Mouse (Mus musculus) testis, postnatal 14 days (tissue): Measurements from ENCODE around the gene Pold2.

Experiments
- DNase-seq: peaks from one replicate; pipeline ENCODE4 v3.0.0; 2021; ENCODE audit warnings: low spot score

Pold2 gene

DNA sequence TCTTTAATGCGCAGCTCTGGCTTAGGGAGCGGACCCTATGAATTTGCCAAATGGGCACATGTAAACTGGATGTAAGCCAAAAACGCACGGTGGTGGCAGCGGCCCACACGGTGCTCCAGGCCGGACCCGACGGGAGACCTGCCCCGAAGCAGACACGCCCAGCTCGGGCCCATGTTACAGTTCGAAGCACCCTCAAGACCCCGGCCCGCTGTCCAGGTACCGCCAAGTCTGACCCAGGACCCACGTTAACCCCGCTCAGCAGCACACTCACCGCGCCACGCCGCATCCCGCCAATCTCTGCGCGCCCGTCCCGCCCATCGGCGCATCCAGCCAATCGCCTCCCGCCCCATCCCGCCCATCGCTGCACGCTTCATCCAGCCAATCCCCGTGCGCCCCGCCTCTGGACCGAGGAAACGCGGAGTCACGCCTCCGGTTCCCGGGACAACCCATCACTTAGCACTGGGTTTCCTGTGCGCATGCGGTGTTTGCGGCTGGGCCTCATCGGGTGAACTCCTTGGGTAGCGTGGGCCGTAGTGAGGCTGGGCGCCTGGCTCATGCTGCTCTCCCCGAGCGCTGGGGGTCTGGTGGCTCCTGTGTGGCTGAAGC, at the start of gene Pold2:
Pold2 (minus strand) TSS at position 372 of the 606 bp plus-strand sequence.
- peak; percentile 97 for DNase-seq

GRCm38 (mm10) chr11:5926696-5927220, 48.7 kb upstream of the Pold2 start:
- no peak for DNase-seq

GRCm38 (mm10) chr11:5924699-5925098, 46.6 kb upstream of the Pold2 start:
- DNase-seq = no peak

DNA sequence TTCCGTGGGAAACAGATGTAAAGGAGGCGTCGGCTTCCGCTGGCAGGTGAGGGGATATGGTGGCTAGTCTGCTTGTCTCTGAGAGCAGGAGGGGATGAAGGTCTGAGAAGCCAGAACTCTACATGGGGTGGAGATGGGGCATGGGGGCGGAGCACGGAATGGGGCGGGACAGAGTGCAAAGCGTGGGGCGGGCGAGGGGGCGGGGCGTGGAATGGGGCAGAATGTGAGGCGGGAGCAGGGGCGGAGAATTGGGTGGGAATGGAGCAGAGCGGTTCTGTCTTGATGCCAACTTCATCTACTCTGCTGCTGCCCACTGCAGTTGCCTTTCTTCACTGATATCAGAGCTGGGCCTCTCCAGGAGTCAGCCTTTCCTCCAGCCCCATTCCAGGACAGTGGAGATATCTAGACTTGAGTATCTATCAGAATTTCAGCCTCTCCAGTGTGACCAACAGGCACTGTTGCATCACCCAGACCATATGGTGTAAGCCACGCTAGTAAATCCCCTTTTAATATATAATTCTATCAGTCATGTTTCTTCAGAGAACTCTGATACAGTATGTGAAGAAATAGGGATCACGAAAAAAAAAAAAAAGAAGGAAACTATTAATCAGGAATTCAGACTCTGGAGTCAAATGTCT, 42.4 kb upstream of the Pold2 start:
- DNase-seq = no peak

GRCm38 (mm10) chr11:5919606-5920005, 41.5 kb upstream of the Pold2 start:
- DNase-seq = no peak

DNA sequence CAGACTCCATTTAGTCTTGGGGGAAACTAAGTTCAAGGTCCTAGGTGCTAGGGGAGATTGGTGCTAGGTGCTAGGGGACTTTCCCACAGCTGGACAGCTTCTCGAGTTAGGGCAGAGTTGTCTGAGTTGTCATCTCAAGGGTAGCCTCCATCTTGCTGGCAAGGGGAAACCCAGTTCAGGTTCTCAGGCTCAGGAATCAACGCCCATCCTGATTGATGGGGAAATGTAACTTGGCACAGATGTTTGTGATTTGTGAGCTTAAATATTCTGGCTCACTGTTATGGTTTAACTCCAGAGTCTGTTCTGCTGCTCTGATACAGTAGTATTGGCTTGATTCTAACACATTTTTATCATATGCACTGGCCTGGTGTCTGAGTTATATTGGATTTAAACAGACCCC, 40.0 kb upstream of the Pold2 start:
- DNase-seq = no peak

- DNase-seq = no peak
Observed at GRCm38 (mm10) chr11:5916178-5916548, 38.1 kb upstream of the Pold2 start.

GRCm38 (mm10) chr11:5915429-5916177, 37.5 kb upstream of the Pold2 start:
- DNase-seq = no peak

DNA sequence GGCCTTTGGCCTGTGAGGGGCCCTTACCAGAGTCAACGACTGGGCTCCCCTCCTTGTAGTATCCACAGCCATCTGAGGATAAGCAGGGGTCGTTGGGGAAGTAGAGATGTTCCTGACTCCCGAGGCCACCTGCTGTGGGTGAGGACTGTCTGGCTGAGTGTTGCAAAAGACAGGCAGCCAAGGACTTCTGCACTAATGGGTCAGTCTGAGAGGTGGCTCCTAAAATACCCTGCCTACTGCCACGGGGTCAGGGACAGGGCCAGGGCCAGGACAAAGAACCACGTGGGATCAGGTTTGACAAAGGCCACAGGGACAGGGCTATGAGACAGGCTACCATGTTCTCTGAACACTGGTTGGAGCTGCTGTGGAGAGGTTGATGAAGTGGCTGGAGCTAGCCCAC, 36.8 kb upstream of the Pold2 start:
- DNase-seq = no peak

- DNase-seq = no peak
Observed at GRCm38 (mm10) chr11:5913936-5914335, 35.8 kb upstream of the Pold2 start.

DNA sequence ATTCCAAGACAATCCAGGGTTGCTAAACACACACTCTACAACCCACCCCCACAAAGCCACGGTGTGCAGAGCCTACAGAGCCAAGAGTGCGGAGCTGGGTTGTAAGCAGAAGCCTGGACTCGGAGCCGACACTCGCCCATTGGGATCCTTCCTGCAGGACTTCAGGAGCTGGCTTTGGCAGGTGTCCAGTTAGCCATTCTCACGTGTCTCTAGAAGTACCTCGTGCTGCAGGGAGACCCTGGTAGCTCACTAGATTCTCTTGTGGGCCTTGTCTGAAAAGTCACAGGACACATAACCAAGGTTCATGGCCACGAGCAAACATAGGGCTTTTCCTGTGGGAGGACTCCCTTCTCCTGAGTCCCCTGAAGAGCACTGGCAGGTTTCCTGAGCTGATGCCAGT, 35.2 kb upstream of the Pold2 start:
- DNase-seq = no peak

DNA sequence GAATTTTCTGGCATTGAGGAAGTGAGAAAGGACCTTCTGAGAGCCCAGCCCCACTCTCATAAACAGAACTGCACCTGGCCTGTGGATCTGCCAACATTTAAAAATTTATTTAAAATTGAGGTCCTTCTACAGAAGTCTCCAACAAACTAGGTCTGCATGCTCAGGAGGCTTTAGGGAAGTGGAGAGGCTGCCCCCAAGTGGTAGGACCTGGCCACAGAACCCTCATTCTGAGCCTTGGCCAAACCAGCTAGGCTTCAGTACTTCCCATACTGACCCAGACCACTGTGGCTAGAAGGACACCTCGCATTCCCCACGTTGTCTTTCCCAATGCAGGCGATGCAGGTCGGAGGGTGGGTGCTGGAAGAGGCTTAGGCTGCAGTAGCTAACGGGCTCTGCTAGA, 34.5 kb upstream of the Pold2 start:
- no peak for DNase-seq

DNA sequence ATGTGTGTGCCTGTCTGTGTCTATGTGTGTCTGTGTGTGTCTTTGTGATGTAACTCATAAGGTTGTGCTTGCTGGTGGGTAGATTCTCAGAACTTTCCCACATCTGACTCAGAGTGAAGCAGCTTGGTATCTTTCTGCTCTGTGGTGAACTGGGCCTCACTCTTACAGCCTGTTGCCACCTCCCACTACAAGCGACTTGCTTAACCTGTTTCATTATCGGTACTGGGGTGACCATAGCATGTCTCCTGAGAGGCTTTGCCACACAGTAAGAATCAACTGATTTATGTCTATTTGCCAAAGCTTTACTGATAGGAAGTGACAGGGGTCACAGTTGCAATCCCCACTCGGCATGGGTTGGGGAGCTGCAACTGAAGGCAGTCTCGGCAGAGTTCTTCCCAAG, 30.6 kb upstream of the Pold2 start:
- no peak for DNase-seq

DNA sequence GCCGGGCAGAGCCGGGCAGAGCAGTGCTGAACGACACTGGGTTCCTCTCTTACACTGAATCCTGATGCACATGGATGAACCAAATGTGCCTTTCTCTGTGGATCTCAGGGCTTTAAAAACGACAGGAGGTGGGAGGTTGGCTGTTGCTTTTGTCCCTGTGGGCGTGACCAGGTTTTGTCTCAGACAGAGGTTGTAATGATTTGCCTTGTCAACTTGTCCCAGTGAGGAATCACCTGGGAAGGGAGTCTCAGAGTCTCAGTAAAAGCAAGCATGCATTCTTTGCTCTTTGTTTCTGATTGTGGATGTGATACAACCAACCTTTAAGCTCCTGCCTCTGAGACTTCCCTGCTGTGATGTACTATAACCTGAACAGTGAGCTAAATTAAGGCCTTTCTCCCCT, 29.0 kb upstream of the Pold2 start:
- DNase-seq = no peak

- DNase-seq = no peak
Observed at GRCm38 (mm10) chr11:5905778-5906518, 27.9 kb upstream of the Pold2 start.

GRCm38 (mm10) chr11:5904871-5905270, 26.8 kb upstream of the Pold2 start:
- DNase-seq = no peak

- DNase-seq = no peak
Observed at GRCm38 (mm10) chr11:5904357-5904756, 26.3 kb upstream of the Pold2 start.

GRCm38 (mm10) chr11:5903844-5904243, 25.8 kb upstream of the Pold2 start:
- DNase-seq = no peak

DNA sequence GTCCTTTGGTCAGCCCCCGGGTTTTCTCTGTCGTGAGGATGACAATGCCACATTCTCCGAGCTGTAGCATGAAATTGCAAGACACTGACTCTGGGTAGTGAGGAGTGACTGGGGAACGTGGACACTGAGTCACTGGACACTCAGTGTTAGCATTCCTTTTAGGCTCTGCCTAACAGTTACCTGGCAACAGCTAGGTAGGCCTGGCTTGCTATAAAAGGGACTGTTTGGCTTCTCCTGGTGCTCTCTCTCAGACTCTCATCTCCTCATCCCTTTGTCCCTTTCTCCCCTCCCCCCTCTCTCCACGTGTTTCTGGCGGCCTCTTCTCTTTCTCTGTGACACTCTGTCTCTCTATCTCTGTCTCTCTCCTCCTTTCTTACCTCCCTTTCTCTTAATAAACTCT, 24.3 kb upstream of the Pold2 start:
- no peak for DNase-seq

- peak; percentile 45 for DNase-seq
Observed at GRCm38 (mm10) chr11:5901950-5902349, 23.9 kb upstream of the Pold2 start.

GRCm38 (mm10) chr11:5901320-5901719, 23.2 kb upstream of the Pold2 start:
- DNase-seq = no peak

DNA sequence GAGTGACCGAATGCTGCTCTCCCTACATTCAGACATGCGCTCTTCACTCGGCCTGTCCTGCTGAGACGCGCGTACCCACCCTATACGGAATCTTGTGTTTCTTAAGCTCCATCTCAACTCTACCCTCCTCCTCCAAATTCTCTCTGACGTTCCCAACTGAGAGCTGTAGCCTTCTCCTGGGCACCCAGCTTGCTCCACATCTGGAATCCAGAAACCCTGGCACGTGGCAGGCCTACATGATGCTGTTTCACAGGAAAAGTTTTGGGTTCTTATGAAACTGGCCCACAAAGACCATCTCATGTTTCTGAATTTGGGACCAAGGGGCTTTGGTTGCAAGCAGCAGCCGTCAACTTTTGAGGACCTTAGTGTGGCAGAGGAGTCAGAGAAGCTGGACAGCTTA, 21.2 kb upstream of the Pold2 start:
- no peak for DNase-seq

- no peak for DNase-seq
Observed at GRCm38 (mm10) chr11:5898531-5898930, 20.4 kb upstream of the Pold2 start, which contains the start of gene Myl7. Gene Myl7, minus strand, starts transcription at chr11:5898782.
